Mouse (Mus musculus): ENCODE results near the gene Sh3rf1. TPM values are rescaled to one million over a fixed set of nuclear protein-coding genes. Genes with fewer than 3 reads are reported as not detected.

The Sh3rf1 gene
- polyA plus RNA-seq, 1 experiment from 2014 or later, result 16.0 TPM

DNA sequence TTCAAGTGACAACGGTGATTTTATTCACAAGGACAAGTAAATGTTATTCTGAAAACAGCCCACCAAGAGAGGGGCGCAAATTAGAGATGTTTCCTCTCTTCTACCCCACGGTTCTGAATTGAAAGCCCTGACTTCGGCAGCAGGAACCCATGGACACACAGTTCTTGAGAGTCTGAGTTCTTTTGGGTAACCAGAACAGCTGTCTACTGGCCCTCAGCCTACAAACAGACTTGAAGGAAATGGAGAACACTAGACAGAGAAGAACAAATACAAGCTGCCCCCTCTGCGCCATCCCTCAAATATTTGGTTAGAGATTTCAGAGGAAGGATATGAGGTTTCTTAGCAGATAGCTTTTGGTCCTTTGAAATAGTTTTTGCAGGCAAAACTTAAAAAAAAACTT, 52.7 kb downstream of the Sh3rf1 start:
- no peak overlapping the region for H3K4me2 ChIP-seq (replicated peaks)
- H3K27me3 ChIP-seq, result no peaks in the 10 kb centered on the region
- 0 out of 2 replicates have a peak, but pooled peaks cover 5% of the 10 kb centered on the region for H3K36me3 ChIP-seq
- 84% methylated on average over 5 of the region's 5 CpGs for WGBS
- H3K27ac ChIP-seq, result no peak overlapping the region
- no peaks in the 10 kb centered on the region for H3K9me3 ChIP-seq
- H3K4me1 ChIP-seq, result peaks cover 37% of the 10 kb centered on the region
- no peak overlapping the region for H3K9ac ChIP-seq
- ATAC-seq (ENCODE audit: insufficient number of reproducible peaks, insufficient read depth, low FRiP score, low TSS enrichment), result no peak
- no peak overlapping the region for H3K4me3 ChIP-seq

DNA sequence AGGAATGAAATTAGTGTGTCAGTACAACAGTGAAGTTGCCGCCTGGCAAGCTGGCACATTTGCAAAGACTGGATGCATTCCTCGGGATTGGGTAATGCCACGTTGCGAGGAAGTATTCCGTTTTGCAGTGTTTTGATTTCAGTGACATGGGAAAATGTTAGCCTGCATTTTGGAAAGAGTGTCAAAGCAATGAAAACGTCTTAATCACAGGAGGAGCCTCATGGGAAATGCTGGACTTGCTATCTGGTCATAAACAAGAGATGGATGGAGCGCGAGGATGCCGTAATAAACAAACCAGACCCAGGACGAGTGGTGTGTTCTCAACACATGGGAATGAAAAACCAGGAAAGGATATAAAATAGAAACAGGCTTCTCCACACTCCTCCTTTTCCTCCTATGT, 55.4 kb downstream of the Sh3rf1 start:
- Histone ChIP-seq H3K27me3 (no peaks in the 10 kb centered on the region), H3K4me1 (peaks cover 59% of the 10 kb centered on the region), H3K36me3 (0 out of 2 replicates have a peak, but pooled peaks cover 5% of the 10 kb centered on the region), H3K4me3 (no peak overlapping the region), H3K27ac (no peak overlapping the region), H3K9ac (no peak overlapping the region), H3K4me2 (replicated peaks) (no peak overlapping the region), H3K9me3 (no peaks in the 10 kb centered on the region)
- ATAC-seq (ENCODE audit: insufficient number of reproducible peaks, insufficient read depth, low FRiP score, low TSS enrichment), result no peak
- 89% methylated on average over 10 of the region's 10 CpGs for WGBS

DNA sequence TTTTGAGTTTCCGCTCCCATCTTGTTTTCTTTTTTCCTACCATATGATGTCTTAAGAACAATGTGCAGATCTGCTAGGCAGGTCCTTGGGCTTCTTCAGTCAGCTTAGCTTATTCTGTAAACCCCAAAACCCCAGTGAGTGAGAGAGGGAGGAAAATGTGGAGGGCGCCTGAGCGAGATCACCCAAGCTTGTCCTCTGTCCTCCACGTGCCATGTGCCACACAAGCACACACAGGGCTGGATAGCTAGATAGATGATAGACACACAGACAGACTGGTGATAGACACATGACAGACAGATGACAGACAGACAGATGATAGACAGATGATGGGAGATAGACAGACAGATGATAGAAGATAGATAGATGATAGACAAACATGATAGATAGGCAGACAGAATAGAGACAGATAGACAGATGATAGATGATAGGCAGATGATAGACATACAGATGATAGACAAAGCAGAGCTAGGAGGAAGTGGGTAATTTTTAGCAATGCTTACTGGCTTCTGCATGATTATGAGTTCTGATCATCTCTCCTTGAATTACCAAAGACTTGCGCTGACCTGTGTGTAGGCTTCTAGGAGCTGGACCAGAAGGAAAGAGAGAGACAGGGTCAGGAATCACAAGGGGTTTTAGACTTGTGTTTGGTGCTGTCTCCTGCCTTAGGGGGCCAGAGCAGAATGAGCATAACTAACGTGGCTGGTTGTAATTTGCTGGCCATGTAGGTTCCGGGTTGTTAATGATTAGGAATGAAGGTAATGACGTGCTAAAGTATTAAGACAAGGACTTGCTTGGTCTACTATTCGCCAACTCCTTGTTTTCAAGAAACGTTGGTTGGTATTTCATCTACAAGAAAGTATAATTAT, 58.9 kb downstream of the Sh3rf1 start:
- no peak for ATAC-seq (ENCODE audit: insufficient number of reproducible peaks, insufficient read depth, low FRiP score, low TSS enrichment)
- H3K4me1 ChIP-seq, result peaks cover 55% of the 10 kb centered on the region
- no peak overlapping the region for H3K4me3 ChIP-seq
- no peak overlapping the region for H3K9ac ChIP-seq
- H3K4me2 ChIP-seq (replicated peaks), result no peak overlapping the region
- H3K27ac ChIP-seq, result peak overlapping the region; percentile 42; the same call in 1 of the 2 replicates
- 0 out of 2 replicates have a peak, but pooled peaks cover 5% of the 10 kb centered on the region for H3K36me3 ChIP-seq
- H3K27me3 ChIP-seq, result no peaks in the 10 kb centered on the region
- no peaks in the 10 kb centered on the region for H3K9me3 ChIP-seq
- 41% methylated on average over 10 of the region's 10 CpGs for WGBS

DNA sequence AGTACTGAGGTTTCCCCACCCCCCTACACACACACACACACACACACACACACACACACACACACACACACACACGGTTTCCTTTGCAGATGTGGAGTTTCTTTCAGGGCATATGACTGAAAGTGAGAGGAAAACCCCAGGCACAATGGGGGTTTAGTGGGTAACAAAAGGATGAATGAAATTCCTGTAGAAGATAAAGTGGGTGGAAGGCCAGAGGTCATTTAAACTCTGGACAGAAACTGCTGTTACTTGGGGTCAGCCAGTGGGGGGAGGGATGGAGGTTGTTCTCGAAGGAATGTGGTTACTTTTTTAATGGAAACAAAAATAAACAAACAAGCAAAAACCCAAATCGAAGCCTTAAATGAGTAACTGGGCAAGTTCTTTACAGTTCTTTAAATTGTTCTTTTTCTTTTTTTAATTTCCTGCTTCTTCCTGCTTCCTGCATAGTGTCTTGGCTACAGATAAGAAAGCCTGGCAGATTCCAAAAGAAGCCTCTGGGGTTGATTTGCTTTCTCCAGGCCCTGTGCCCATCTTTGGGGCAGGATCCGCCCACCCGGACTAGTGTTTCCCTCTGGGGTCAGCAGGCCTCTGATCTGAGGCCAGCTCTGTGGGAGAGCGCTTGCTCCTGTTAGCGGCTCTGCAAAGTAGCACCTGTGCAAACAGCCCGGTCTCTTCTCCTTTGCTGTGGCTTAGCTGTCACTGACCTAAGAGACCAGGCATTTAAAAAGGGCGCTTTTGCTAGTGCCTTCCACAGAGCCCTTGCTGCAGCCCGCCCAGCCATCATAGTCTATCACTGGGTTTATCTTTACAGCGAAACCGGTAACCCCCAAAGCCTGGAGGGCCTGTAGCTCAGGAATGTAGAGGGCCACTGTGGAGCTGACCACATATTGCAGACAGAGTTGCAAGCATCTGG, 59.8 kb downstream of the Sh3rf1 start:
- Histone ChIP-seq H3K9ac (no peak overlapping the region), H3K9me3 (no peaks in the 10 kb centered on the region), H3K27me3 (no peaks in the 10 kb centered on the region), H3K4me1 (peaks cover 62% of the 10 kb centered on the region), H3K27ac (peak overlapping the region; percentile 42), H3K4me2 (replicated peaks) (0 out of 2 replicates have a peak overlapping the region, but pooled peaks have one; percentile 11), H3K36me3 (0 out of 2 replicates have a peak, but pooled peaks cover 5% of the 10 kb centered on the region), H3K4me3 (no peak overlapping the region)
- no peak for ATAC-seq (ENCODE audit: insufficient number of reproducible peaks, insufficient read depth, low FRiP score, low TSS enrichment)
- 3% methylated on average over 12 of the region's 12 CpGs for WGBS

DNA sequence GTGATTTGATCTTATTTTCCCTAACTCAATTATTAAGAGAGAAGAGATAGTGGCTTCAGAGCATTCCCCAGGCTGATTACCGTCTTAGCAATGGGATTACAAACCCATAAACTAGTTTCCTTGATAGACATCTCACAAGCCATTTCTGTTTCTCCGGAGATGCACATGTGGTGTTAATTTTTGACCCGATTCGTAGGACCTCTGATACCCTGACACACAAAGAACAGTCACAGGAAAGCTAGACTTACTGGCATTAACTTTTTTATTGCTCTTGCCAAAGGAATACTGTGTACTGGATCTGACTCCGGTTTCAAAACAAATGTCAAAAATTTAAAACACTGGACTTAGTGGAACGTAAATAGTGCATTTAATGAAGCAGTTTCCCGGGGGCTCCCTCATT, 62.2 kb downstream of the Sh3rf1 start:
- Histone ChIP-seq H3K4me1 (peaks cover 74% of the 10 kb centered on the region), H3K9me3 (no peaks in the 10 kb centered on the region), H3K27me3 (no peaks in the 10 kb centered on the region), H3K36me3 (no peaks in the 10 kb centered on the region), H3K9ac (no peak overlapping the region), H3K27ac (peak overlapping the region; percentile 63), H3K4me3 (no peak overlapping the region), H3K4me2 (replicated peaks) (peak overlapping the region; percentile 35)
- no peak for ATAC-seq (ENCODE audit: insufficient number of reproducible peaks, insufficient read depth, low FRiP score, low TSS enrichment)
- 12% methylated on average over 7 of the region's 7 CpGs for WGBS

DNA sequence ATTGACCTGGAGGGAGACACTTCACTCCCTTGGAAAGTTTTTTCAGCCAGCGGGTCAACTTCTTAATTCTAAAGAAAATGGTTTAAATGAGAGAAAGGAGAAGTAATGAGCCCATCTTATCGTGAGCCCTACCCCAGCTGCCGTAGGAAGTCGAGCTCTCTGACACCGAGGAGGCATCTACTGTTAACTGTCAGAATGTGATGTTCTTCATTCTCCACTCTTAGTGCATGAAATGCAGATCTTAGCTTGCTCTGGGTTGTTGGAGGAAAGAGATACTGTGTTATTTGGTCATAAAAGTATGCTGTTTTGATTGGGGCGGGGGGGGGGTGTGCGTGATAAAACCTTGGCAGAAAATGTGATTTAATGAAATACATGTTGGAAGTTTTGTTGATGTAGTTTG, 62.7 kb downstream of the Sh3rf1 start:
- H3K4me1 ChIP-seq, result peaks cover 74% of the 10 kb centered on the region
- H3K27ac ChIP-seq, result peak overlapping the region; percentile 63
- peak overlapping the region; percentile 35 for H3K4me2 ChIP-seq (replicated peaks)

DNA sequence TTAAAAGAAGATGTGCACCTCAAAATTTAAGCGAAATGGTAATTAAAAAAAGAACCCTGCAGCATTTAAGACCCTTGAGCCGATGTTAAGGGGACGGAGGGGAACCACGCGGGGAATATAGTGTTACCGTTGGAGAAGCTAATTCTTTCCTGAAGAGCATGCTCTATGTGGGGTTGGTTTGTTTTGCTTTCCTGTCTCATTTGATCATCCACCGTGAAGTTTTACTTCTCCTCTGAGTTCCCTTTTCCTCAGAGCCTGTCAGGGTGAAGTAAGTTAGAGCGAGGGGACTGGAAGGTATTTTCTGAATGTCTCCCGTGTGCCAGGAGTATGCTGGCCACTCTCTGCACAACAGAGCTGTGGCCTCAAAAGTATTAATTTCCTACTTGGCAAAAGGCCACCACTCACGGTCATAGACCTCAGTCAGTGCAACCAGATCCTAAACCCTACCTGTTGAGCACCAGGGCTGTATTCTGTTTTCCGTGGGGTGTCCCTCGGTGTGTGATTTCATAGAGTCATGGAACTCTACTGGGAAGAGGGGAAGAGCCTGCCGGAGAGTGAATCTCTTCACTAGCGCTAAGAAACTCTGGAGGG, 63.2 kb downstream of the Sh3rf1 start:
- Histone ChIP-seq H3K4me2 (replicated peaks) (peak overlapping the region; percentile 35), H3K4me3 (no peak overlapping the region), H3K27me3 (no peaks in the 10 kb centered on the region), H3K27ac (peak overlapping the region; percentile 71), H3K9me3 (no peaks in the 10 kb centered on the region), H3K9ac (no peak overlapping the region), H3K4me1 (peaks cover 70% of the 10 kb centered on the region), H3K36me3 (no peaks in the 10 kb centered on the region)
- 0 out of 2 replicates have a peak, but pooled peaks have one; percentile 57 for ATAC-seq (ENCODE audit: insufficient number of reproducible peaks, insufficient read depth, low FRiP score, low TSS enrichment)
- WGBS, result 22% methylated on average over 14 of the region's 14 CpGs

More for the DNA sequence above, 62.7 kb downstream of the Sh3rf1 start:
- Histone ChIP-seq H3K27me3 (no peaks in the 10 kb centered on the region), H3K9ac (no peak overlapping the region), H3K4me3 (no peak overlapping the region), H3K9me3 (no peaks in the 10 kb centered on the region), H3K36me3 (no peaks in the 10 kb centered on the region)
- 0 out of 2 replicates have a peak, but pooled peaks have one; percentile 37 for ATAC-seq (ENCODE audit: insufficient number of reproducible peaks, insufficient read depth, low FRiP score, low TSS enrichment)
- WGBS, result 24% methylated on average over 7 of the region's 7 CpGs

DNA sequence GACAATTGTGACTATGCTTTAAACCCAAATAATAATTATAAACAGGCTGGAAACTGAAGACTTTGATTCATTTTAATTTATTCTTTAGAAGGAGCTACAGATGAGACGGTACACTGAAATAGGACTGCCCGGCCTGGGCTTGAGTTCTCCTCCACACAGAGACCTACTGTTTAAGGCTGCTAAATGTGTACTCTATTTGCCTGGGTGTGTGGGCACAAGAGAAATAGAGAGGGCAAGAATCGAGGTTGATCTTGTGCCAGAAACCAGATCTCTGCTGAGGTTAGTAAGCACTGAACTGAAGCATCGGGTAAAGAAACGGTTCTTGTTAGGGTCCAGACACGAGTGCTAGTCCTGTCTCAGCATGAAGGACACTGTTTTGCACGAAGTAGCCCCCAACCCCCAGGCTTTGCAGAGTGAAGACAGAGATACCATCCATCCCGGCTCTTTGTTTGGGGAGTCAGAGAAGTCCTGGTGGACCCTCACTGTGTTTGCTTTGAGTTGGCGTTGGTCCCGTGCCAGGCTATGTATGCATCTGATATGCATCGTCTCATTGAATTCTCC, 64.4 kb downstream of the Sh3rf1 start:
- no peak for ATAC-seq (ENCODE audit: insufficient number of reproducible peaks, insufficient read depth, low FRiP score, low TSS enrichment)

DNA sequence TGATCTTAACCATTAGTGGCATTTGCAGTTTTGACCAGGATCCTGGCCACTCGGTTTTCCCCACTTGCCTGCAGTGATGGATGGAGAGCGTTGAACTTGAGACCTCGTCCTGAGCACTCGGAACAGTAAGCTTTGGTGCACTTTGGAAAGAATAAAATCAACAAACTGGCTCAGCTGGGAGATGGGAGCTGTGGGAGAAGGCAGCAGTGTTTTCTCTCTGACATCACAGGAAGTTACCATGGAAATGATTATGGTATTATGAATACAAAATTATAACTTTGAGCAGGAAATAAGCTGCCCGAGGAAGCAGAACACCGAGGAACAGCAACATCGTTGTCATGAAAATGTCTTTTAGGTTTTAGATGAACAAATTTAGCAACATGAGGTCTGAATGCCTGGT, 65.0 kb downstream of the Sh3rf1 start:
- Histone ChIP-seq H3K27ac (peak overlapping the region; percentile 71), H3K4me1 (peaks cover 52% of the 10 kb centered on the region)
- WGBS, result 28% methylated on average over 7 of the region's 7 CpGs

More for the DNA sequence above, 64.4 kb downstream of the Sh3rf1 start:
- WGBS, result 44% methylated on average over 11 of the region's 11 CpGs
- Histone ChIP-seq H3K4me2 (replicated peaks) (no peak overlapping the region), H3K4me3 (no peak overlapping the region), H3K27me3 (no peaks in the 10 kb centered on the region), H3K9ac (no peak overlapping the region), H3K36me3 (no peaks in the 10 kb centered on the region), H3K4me1 (peaks cover 58% of the 10 kb centered on the region), H3K27ac (peak overlapping the region; percentile 71), H3K9me3 (no peaks in the 10 kb centered on the region)

DNA sequence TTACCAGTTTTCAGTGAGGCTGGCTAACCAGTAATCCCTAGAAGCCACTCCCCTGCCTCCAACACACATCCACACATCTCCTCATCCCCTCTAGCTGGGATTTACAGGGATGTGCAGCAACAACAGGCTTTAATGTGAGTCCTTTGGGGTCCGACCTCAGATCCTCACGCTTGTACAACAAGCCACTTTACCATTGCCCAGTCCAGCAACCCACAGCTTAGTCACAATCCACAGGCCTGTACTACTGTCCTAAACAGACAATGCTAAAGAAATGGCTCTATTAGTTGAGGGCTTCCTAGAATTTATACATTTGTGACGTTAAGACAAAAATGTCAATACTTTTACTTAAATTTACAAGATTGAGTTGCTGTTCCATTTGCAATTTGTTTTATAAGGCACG, 71.4 kb downstream of the Sh3rf1 start:
- ATAC-seq (ENCODE audit: insufficient number of reproducible peaks, insufficient read depth, low FRiP score, low TSS enrichment), result no peak
- H3K9ac ChIP-seq, result no peak overlapping the region
- H3K4me3 ChIP-seq, result no peak overlapping the region
- no peaks in the 10 kb centered on the region for H3K27me3 ChIP-seq
- H3K36me3 ChIP-seq, result no peaks in the 10 kb centered on the region
- no peaks in the 10 kb centered on the region for H3K9me3 ChIP-seq
- no peak overlapping the region for H3K27ac ChIP-seq
- 72% methylated on average over 4 of the region's 4 CpGs for WGBS
- no peak overlapping the region for H3K4me2 ChIP-seq (replicated peaks)
- H3K4me1 ChIP-seq, result no peaks in the 10 kb centered on the region

More for the DNA sequence above, 65.0 kb downstream of the Sh3rf1 start:
- no peak for ATAC-seq (ENCODE audit: insufficient number of reproducible peaks, insufficient read depth, low FRiP score, low TSS enrichment)
- Histone ChIP-seq H3K9me3 (no peaks in the 10 kb centered on the region), H3K27me3 (no peaks in the 10 kb centered on the region), H3K4me2 (replicated peaks) (peak overlapping the region; percentile 14; the same call in 1 of the 2 replicates), H3K9ac (no peak overlapping the region), H3K4me3 (no peak overlapping the region), H3K36me3 (no peaks in the 10 kb centered on the region)

DNA sequence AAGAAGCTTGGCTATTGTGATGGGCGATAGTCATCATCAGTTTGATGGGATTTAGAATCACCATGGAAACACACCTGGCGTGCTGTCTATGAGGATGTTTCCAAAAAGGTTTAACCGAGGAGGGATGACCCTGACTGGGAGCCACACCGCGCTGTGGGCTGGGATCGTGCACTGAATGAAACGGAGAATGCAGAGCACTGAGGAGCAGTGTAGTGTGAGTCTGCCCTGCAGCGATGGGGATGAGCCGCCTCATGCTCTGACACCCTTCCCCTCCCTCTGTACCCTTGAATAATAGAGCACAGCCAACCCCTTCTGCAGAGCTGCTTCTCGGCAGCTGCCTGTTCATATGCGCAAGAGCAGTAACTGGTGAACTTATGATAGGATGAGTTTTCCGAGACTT, 71.8 kb downstream of the Sh3rf1 start:
- no peaks in the 10 kb centered on the region for H3K36me3 ChIP-seq
- H3K27ac ChIP-seq, result no peak overlapping the region
- no peak overlapping the region for H3K9ac ChIP-seq
- 0 out of 2 replicates have a peak, but pooled peaks have one; percentile 41 for ATAC-seq (ENCODE audit: insufficient number of reproducible peaks, insufficient read depth, low FRiP score, low TSS enrichment)
- H3K4me3 ChIP-seq, result no peak overlapping the region
- no peaks in the 10 kb centered on the region for H3K9me3 ChIP-seq
- no peak overlapping the region for H3K4me2 ChIP-seq (replicated peaks)
- H3K4me1 ChIP-seq, result no peaks in the 10 kb centered on the region
- WGBS, result 40% methylated on average over 12 of the region's 12 CpGs
- no peaks in the 10 kb centered on the region for H3K27me3 ChIP-seq

Measured in embryonic facial prominence, embryonic 12.5 days (tissue).